Mouse (Mus musculus) left cerebral cortex, postnatal 4 days (tissue): Measurements from ENCODE around the gene 2410137M14Rik. TPM values are rescaled to one million over a fixed set of nuclear protein-coding genes. Genes with fewer than 3 reads are reported as not detected.
"Not testable (repeated sequence)": the region's sequence is repeated elsewhere in the genome, so short reads cannot be mapped to it uniquely, and the experiment has no call there.

Source experiments
- DNase-seq: peaks from one replicate; pipeline ENCODE4 v3.0.0-alpha.2; 2022
- intact Hi-C: fragments of 180-260 bp; cut with DNase I; formaldehyde crosslinking; loops from one replicate; pipeline ENCODE4 v1.15.1; 2025
- total RNA-seq, 2 experiments: library from RNA; stranded (reverse); gene quantifications; 2 replicates each; pipeline ENCODE4 v1.2.3; 2021

Gene 2410137M14Rik
- total RNA-seq, 2 experiments from 2014 or later: 1.1 TPM; not detected in 1

GRCm38 (mm10) chr17:36995448-36995847 is 14.4 kb upstream of the 2410137M14Rik start:
- DNase-seq: no peak
- intact Hi-C loops: no loop called here

- intact Hi-C loops: no loop called here
- no peak for DNase-seq
These were observed 13.5 kb upstream of the 2410137M14Rik start for GRCm38 (mm10) chr17:36994528-36994927.

- DNase-seq: no peak
- intact Hi-C loops: no loop called here
These were observed 12.8 kb upstream of the 2410137M14Rik start for GRCm38 (mm10) chr17:36993770-36994325.

GRCm38 (mm10) chr17:36992336-36993104 is 11.5 kb upstream of the 2410137M14Rik start:
- no peak for DNase-seq
- intact Hi-C loops: no loop called here

GRCm38 (mm10) chr17:36990630-36991029 is 9.6 kb upstream of the 2410137M14Rik start:
- intact Hi-C loops: not testable (repeated sequence)

GRCm38 (mm10) chr17:36989437-36989836 is 8.4 kb upstream of the 2410137M14Rik start, which contains the start of gene H2-M5:
TSS of gene H2-M5 (minus strand) at chr17:36989537.
- intact Hi-C loops: no loop called here
- no peak for DNase-seq

More at GRCm38 (mm10) chr17:36990630-36991029, 9.6 kb upstream of the 2410137M14Rik start:
- DNase-seq: not testable (repeated sequence)

GRCm38 (mm10) chr17:36988475-36988874 is 7.4 kb upstream of the 2410137M14Rik start:
- intact Hi-C loops: no loop called here
- DNase-seq: no peak

GRCm38 (mm10) chr17:36982253-36983155 is 1.5 kb upstream of the 2410137M14Rik start:
- intact Hi-C loops: no loop called here
- no peak for DNase-seq

GRCm38 (mm10) chr17:36981845-36982244 is 808 bp upstream of the 2410137M14Rik start:
- DNase-seq: no peak
- intact Hi-C loops: no loop called here

- DNase-seq: no peak
- intact Hi-C loops: no loop called here
These were observed 7.7 kb downstream of the 2410137M14Rik start for GRCm38 (mm10) chr17:36973271-36973787.

GRCm38 (mm10) chr17:36972791-36973190 is 8.2 kb downstream of the 2410137M14Rik start:
- intact Hi-C loops: no loop called here

GRCm38 (mm10) chr17:36971172-36971850 is 9.7 kb downstream of the 2410137M14Rik start:
- no peak for DNase-seq
- intact Hi-C loops: no loop called here

More at GRCm38 (mm10) chr17:36972791-36973190, 8.2 kb downstream of the 2410137M14Rik start:
- DNase-seq: no peak

- intact Hi-C loops: no loop called here
These were observed 10.6 kb downstream of the 2410137M14Rik start for GRCm38 (mm10) chr17:36970316-36970890.

GRCm38 (mm10) chr17:36966875-36967274 is 14.2 kb downstream of the 2410137M14Rik start:
- no peak for DNase-seq
- intact Hi-C loops: no loop called here

More at GRCm38 (mm10) chr17:36970316-36970890, 10.6 kb downstream of the 2410137M14Rik start:
- DNase-seq: no peak

GRCm38 (mm10) chr17:36961125-36961524 is 19.9 kb downstream of the 2410137M14Rik start:
- DNase-seq: no peak
- intact Hi-C loops: no loop called here

- DNase-seq: no peak
- intact Hi-C loops: no loop called here
These were observed 22.2 kb downstream of the 2410137M14Rik start for GRCm38 (mm10) chr17:36958884-36959283.

- DNase-seq: peak; percentile 96
- intact Hi-C loops: no loop called here
These were observed 22.9 kb downstream of the 2410137M14Rik start, which contains the start of the genes Znrd1 and Znrd1as for GRCm38 (mm10) chr17:36957999-36958743. TSS of gene Znrd1 (minus strand) at chr17:36958559. TSS of gene Znrd1as (plus strand) at chr17:36958592.

- intact Hi-C loops: no loop called here
- no peak for DNase-seq
These were observed 28.0 kb downstream of the 2410137M14Rik start for GRCm38 (mm10) chr17:36953062-36953461.

- intact Hi-C loops: no loop called here
- DNase-seq: no peak
These were observed 28.4 kb downstream of the 2410137M14Rik start for GRCm38 (mm10) chr17:36952631-36953030.
